Mouse (Mus musculus) frontal cortex, postnatal 10 days (tissue): ENCODE data around the gene Olfr1321.

Experiments
- DNase-seq, 2 experiments: peaks; one replicate each; pipeline ENCODE4 v3.0.0; 2022; ENCODE audit warnings: low spot score in 2 of 2, mixed read lengths in 1 of 2

Gene Olfr1321

GRCm38 (mm10) chrX:49734959-49735358 lies at the start of gene Olfr1321:
Olfr1321 (minus strand) TSS chrX:49735059.
- DNase-seq = no peak

DNA sequence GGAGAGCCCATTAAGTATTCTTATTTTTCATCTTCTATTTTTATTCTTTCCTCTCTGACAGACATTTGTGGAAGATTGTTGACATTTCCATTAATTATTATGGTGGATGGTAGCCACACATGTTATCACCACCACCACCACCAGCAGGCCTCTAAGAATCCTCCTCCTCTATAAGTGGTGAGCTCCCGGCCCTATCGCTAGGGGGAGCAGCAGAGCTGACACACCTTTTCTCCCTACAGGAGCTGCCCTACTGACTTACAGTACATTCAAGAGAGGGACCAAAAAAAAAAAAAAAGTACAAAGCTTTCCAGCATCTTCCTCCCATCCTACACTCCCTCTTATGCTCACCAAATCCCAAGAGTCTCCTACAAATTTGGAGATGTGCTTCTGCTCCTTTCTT lies 36.0 kb upstream of the Olfr1321 start:
- no peak for DNase-seq

GRCm38 (mm10) chrX:49745192-49745591 lies 10.3 kb upstream of the Olfr1321 start:
- DNase-seq = no peak
